Mouse (Mus musculus): Measurements from ENCODE around the gene Vmn1r233. TPM values are rescaled to one million over a fixed set of nuclear protein-coding genes. Genes with fewer than 3 reads are reported as not detected.

Gene Vmn1r233
- not detected in 2 replicates for polyA plus RNA-seq (2014; fragmentation: Nextera tagmentation; extraction: Ambion mirVana)

DNA sequence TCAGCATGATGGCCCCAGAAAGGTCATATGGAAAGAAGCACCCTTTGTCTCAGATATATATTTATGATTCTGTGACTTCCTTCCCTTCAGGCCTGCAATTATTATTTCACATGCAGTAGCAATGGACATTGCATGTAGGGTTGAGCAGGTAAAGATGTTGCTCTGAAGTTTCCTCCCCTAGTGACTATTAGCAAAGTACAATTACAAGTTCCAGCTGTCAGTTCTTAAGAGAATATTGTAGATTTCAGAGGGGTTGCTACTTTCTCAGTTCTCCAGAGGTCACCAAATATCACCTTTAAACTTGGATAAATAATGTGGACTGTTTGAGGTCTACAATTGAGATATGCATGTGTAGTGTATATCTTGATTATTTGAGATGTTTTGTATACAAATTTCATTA is at the start of gene Vmn1r233:
TSS of gene Vmn1r233 (minus strand) at position 101 of the 400 bp plus-strand sequence.
- Histone ChIP-seq H3K9me3 (ENCODE audit: control insufficient read depth, low read length) (no peaks in the 10 kb centered on the region), H3K9ac (no peak within 1 kb of the TSS), H3K27me3 (ENCODE audit: control insufficient read depth, insufficient read depth, low read length) (no peaks in the 10 kb centered on the region), H3K36me3 (replicated peaks; ENCODE audit: control insufficient read depth, insufficient read depth) (no peaks in the 10 kb centered on the region), H3K4me3 (replicated peaks; ENCODE audit: low read length) (no peak within 1 kb of the TSS), H3K4me2 (replicated peaks) (no peak within 1 kb of the TSS), H3K4me1 (replicated peaks; ENCODE audit: control insufficient read depth, insufficient read depth, low read length) (no peaks in the 10 kb centered on the region), H3K27ac (no peak within 1 kb of the TSS)
- DNase-seq (ENCODE audit: low spot score) (no peak), ATAC-seq (ENCODE audit: low FRiP score) (no peak)

DNA sequence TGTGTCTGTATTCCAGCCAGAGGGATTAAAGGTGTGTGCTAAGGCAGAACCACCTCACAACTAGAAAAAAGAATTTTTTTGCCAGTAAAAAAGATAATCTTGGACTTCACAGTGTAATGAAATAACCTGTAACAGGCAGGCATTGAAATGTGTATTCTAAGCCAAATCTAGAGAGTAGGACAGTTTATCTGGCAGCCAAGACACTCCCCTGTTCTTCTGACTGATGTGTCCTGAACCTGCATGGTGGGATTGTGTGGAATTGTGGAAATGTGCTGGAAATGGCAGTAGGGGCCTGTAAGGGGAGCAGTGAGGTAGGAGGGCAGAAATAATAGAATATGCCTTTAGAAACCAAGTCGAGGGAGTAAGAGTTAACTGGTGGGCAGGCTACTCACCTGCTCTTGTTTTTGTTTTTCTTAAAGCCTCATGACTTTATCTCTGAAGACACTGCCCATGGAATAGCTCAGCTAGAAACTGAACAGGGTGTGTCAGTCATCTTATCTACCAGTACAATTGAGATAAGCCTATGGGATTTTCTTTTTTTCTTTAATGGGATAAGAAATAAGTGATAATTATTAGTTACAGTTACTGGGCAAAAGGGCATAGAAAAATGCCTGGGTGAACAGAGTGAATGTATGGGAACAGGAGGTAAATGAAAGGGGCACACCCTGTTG is 22.3 kb upstream of the Vmn1r233 start:
- Histone ChIP-seq H3K9me3 (ENCODE audit: control insufficient read depth, low read length) (no peaks in the 10 kb centered on the region), H3K4me1 (replicated peaks; ENCODE audit: control insufficient read depth, insufficient read depth, low read length) (no peaks in the 10 kb centered on the region), H3K27me3 (ENCODE audit: control insufficient read depth, insufficient read depth, low read length) (no peaks in the 10 kb centered on the region), H3K36me3 (replicated peaks; ENCODE audit: control insufficient read depth, insufficient read depth) (peaks cover 70% of the 10 kb centered on the region), H3K9ac (no peak overlapping the region), H3K27ac (no peak overlapping the region), H3K4me3 (replicated peaks; ENCODE audit: low read length) (no peak overlapping the region), H3K4me2 (replicated peaks) (no peak overlapping the region)
- no peak for ATAC-seq (ENCODE audit: low FRiP score)
- WGBS, result 97% methylated on average over 1 of the region's 1 CpGs
- DNase-seq (ENCODE audit: low spot score), result no peak

DNA sequence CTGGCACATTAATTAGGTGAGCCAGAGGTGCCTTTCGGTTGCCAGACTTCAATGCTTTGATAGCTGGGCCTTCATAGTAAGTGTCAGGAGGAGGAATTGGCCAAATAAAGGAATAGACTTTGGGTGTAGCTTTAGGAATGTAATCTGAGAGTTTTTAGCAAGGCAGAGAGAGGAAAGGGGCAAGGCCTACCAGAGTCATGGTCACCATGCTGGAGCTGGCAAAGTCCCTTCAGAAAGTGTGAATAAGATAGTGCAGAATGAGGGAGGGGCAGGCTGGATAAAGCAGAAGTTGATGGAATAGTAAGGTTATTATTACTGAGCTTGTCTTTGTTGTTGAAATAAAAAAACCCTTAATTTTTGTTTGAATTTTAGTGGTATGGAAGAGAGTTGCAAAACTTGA is 13.5 kb upstream of the Vmn1r233 start:
- 23% methylated on average over 1 of the region's 1 CpGs for WGBS
- H3K4me1 ChIP-seq (replicated peaks; ENCODE audit: control insufficient read depth, insufficient read depth, low read length), result peaks cover 9% of the 10 kb centered on the region
- peak overlapping the region; percentile 76 for H3K4me3 ChIP-seq (replicated peaks; ENCODE audit: low read length)
- peak overlapping the region; percentile 84 for H3K4me2 ChIP-seq (replicated peaks)
- no peaks in the 10 kb centered on the region for H3K9me3 ChIP-seq (ENCODE audit: control insufficient read depth, low read length)
- ATAC-seq (ENCODE audit: low FRiP score) (no peak), DNase-seq (ENCODE audit: low spot score) (no peak)
- peak overlapping the region; percentile 90 for H3K27ac ChIP-seq
- no peaks in the 10 kb centered on the region for H3K27me3 ChIP-seq (ENCODE audit: control insufficient read depth, insufficient read depth, low read length)
- H3K9ac ChIP-seq, result peak overlapping the region; percentile 88
- H3K36me3 ChIP-seq (replicated peaks; ENCODE audit: control insufficient read depth, insufficient read depth), result peaks cover 25% of the 10 kb centered on the region

DNA sequence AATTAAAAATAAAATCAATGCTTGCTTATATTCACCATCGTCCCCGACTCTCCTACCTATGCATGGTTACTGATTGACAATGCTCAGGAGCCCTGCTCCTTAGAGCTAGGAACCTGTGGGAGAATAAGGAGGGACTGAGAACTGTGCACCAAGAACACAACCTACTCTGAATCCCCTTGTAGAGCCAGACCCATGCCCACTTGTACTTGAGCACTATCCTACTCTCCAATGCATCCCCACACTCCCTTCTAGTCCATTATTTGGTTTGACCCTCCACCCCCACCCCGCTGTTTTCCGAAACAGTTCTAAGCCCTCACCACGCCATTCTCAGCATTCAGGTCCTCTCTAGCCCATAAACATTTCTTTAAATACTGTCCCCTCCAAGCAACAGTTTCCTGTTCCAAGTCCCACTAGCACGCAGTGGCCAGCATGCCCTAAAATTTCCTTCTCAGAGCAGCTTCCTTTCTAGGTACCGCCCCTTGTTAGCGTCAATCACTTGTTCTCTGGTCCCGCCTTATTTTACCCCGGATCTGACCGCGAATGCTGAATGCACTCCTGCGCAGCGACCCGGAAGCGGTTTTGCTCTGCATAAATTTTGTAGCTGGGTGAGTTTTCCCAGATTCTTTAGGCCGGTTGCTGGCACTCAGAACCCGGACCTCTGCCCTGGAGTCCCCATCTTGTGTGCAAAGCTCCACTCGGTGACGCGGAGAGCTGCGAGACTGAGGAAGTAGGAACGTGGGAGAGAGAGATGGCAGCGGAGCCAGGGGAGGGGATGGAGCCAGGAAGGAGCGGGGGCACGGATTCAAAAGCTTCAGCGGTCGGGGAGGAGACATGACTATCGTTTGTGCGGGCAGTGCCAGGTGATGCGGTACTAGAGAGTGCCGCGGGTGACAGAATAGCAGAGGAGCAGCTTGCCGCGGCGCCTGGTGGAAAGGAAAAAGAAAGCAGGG is 12.4 kb upstream of the Vmn1r233 start, which contains the start of gene Zfp160:
TSS of gene Zfp160 (plus strand) at position 522 of the 950 bp plus-strand sequence.
- Histone ChIP-seq H3K36me3 (replicated peaks; ENCODE audit: control insufficient read depth, insufficient read depth) (peaks cover 20% of the 10 kb centered on the region), H3K9ac (peak within 1 kb of the TSS; percentile 88), H3K4me2 (replicated peaks) (peak within 1 kb of the TSS; percentile 84), H3K4me1 (replicated peaks; ENCODE audit: control insufficient read depth, insufficient read depth, low read length) (peaks cover 9% of the 10 kb centered on the region), H3K9me3 (ENCODE audit: control insufficient read depth, low read length) (no peaks in the 10 kb centered on the region), H3K27ac (peak within 1 kb of the TSS; percentile 90), H3K4me3 (replicated peaks; ENCODE audit: low read length) (peak within 1 kb of the TSS; percentile 76), H3K27me3 (ENCODE audit: control insufficient read depth, insufficient read depth, low read length) (no peaks in the 10 kb centered on the region)
- ATAC-seq (ENCODE audit: low FRiP score) (peak; percentile 98), DNase-seq (ENCODE audit: low spot score) (peak; percentile 93)
- 5% methylated on average over 36 of the region's 36 CpGs for WGBS

DNA sequence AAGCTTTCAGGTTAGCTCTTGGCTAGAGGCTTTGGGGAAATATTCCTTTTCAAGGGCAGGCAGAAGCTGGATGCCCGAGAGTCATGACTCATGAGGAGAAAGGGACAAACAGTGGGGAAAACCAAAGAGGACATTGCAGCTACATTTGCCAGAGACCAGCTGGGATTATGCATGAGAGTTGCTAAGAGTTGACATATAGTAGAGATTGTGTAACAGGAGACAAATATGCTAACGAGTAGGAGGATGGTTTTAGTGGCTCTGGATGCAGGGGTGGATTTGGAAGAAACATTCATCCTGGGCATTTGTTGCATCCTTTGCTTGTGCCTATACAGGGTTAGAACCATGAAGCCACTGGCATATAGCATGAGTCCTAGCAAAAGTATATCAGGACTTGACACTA is 2.5 kb downstream of the Vmn1r233 start:
- 71% methylated on average over 2 of the region's 2 CpGs for WGBS
- no peak overlapping the region for H3K9ac ChIP-seq
- H3K4me3 ChIP-seq (replicated peaks; ENCODE audit: low read length), result no peak overlapping the region
- DNase-seq (ENCODE audit: low spot score) (no peak), ATAC-seq (ENCODE audit: low FRiP score) (no peak)
- no peaks in the 10 kb centered on the region for H3K4me1 ChIP-seq (replicated peaks; ENCODE audit: control insufficient read depth, insufficient read depth, low read length)
- H3K9me3 ChIP-seq (ENCODE audit: control insufficient read depth, low read length), result no peaks in the 10 kb centered on the region
- H3K4me2 ChIP-seq (replicated peaks), result no peak overlapping the region
- H3K36me3 ChIP-seq (replicated peaks; ENCODE audit: control insufficient read depth, insufficient read depth), result no peaks in the 10 kb centered on the region
- no peak overlapping the region for H3K27ac ChIP-seq
- no peaks in the 10 kb centered on the region for H3K27me3 ChIP-seq (ENCODE audit: control insufficient read depth, insufficient read depth, low read length)

DNA sequence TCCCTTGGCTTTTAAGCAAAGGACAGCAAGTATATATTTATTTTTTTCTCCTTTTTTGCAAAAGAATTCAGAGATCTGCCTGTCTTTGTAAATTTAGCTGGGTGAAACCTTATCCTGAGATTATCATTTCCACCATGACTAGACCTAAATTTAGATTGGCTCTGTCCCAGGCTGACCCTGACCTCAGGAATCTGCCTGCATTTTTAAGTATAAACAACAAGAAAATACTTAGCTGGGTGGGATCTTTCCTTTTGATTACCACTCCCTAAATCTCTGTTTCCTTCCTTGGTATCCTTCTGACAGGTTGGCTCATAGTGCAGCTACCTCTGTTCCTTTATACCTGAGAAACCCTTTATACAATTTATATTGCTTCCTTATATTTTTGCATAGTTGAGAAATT is 29.6 kb downstream of the Vmn1r233 start:
- no peak overlapping the region for H3K4me2 ChIP-seq (replicated peaks)
- no peaks in the 10 kb centered on the region for H3K4me1 ChIP-seq (replicated peaks; ENCODE audit: control insufficient read depth, insufficient read depth, low read length)
- no peaks in the 10 kb centered on the region for H3K9me3 ChIP-seq (ENCODE audit: control insufficient read depth, low read length)
- H3K36me3 ChIP-seq (replicated peaks; ENCODE audit: control insufficient read depth, insufficient read depth), result peaks cover 92% of the 10 kb centered on the region
- H3K27ac ChIP-seq, result no peak overlapping the region
- no peak overlapping the region for H3K4me3 ChIP-seq (replicated peaks; ENCODE audit: low read length)
- no peak for ATAC-seq (ENCODE audit: low FRiP score)
- no peak for DNase-seq (ENCODE audit: low spot score)
- no peaks in the 10 kb centered on the region for H3K27me3 ChIP-seq (ENCODE audit: control insufficient read depth, insufficient read depth, low read length)
- H3K9ac ChIP-seq, result no peak overlapping the region

DNA sequence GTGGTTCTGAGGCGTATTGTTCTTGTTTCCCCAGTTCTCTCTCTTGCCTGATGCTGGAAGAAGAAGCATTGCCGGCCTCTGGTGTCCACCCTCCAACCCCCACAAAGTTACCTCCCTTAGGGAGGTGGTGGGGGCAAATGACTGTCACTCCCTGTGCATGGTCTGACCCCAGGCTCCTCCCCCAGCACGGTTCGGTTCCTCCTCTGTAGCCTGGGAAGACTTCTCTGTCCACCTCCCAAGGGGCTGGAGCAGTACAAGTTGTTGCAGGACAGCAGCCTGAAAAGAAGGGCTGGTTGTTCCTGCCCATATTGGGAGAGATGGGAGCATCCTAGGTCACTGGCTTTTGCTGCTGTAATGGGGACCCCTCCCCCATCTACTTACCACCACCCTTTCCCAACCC is 30.8 kb downstream of the Vmn1r233 start:
- H3K27me3 ChIP-seq (ENCODE audit: control insufficient read depth, insufficient read depth, low read length), result no peaks in the 10 kb centered on the region
- ATAC-seq (ENCODE audit: low FRiP score) (no peak), DNase-seq (ENCODE audit: low spot score) (no peak)
- no peak overlapping the region for H3K9ac ChIP-seq
- H3K9me3 ChIP-seq (ENCODE audit: control insufficient read depth, low read length), result no peaks in the 10 kb centered on the region
- WGBS, result 93% methylated on average over 4 of the region's 4 CpGs
- H3K4me3 ChIP-seq (replicated peaks; ENCODE audit: low read length), result no peak overlapping the region
- no peak overlapping the region for H3K27ac ChIP-seq
- peaks cover 99% of the 10 kb centered on the region for H3K36me3 ChIP-seq (replicated peaks; ENCODE audit: control insufficient read depth, insufficient read depth)
- H3K4me1 ChIP-seq (replicated peaks; ENCODE audit: control insufficient read depth, insufficient read depth, low read length), result no peaks in the 10 kb centered on the region
- H3K4me2 ChIP-seq (replicated peaks), result no peak overlapping the region

DNA sequence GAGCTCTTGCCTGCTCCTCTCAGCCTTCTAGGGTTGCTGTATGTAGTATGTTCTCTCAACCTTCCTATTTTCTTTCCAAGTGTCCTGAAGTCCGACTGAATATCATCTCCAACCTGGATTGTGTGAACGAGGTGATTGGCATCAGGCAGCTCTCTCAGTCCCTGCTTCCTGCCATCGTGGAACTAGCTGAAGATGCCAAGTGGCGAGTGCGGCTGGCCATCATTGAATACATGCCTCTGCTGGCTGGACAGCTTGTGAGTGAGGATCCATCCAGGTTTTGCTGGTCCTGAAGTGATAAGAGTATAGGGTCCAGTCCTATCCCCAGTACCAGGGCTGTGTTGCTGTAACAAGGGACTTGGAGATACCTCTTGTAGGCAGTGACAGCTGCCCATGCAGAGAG is 35.9 kb downstream of the Vmn1r233 start:
- H3K27ac ChIP-seq, result no peak overlapping the region
- H3K27me3 ChIP-seq (ENCODE audit: control insufficient read depth, insufficient read depth, low read length), result no peaks in the 10 kb centered on the region
- no peak for DNase-seq (ENCODE audit: low spot score)
- peaks cover 100% of the 10 kb centered on the region for H3K36me3 ChIP-seq (replicated peaks; ENCODE audit: control insufficient read depth, insufficient read depth)
- no peak overlapping the region for H3K9ac ChIP-seq
- no peaks in the 10 kb centered on the region for H3K9me3 ChIP-seq (ENCODE audit: control insufficient read depth, low read length)
- no peaks in the 10 kb centered on the region for H3K4me1 ChIP-seq (replicated peaks; ENCODE audit: control insufficient read depth, insufficient read depth, low read length)
- no peak overlapping the region for H3K4me3 ChIP-seq (replicated peaks; ENCODE audit: low read length)
- WGBS, result 98% methylated on average over 5 of the region's 5 CpGs
- no peak overlapping the region for H3K4me2 ChIP-seq (replicated peaks)
- ATAC-seq (ENCODE audit: low FRiP score), result no peak

DNA sequence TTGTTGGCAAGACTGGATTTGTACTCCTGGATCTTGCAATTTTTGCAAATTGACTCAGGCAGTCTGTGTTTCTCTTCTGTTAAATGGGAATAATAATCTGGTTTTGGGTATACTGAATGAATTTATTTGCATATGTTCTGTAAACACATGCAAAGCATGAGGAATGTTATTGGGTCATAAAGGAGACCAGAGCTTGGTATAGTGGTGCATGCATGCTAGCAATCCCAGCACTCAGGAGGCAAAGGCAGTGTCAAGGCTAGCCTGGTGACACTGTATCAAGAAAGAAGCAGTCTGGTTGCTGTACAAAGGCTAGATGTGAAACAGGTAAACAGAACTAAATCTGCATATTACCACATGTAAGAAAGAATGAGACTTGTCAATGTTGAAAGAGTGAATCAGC is 49.6 kb downstream of the Vmn1r233 start:
- peak overlapping the region; percentile 82 for H3K9ac ChIP-seq
- H3K27me3 ChIP-seq (ENCODE audit: control insufficient read depth, insufficient read depth, low read length), result no peaks in the 10 kb centered on the region
- peak overlapping the region; percentile 57 for H3K4me3 ChIP-seq (replicated peaks; ENCODE audit: low read length)
- peaks cover 38% of the 10 kb centered on the region for H3K4me1 ChIP-seq (replicated peaks; ENCODE audit: control insufficient read depth, insufficient read depth, low read length)
- no peaks in the 10 kb centered on the region for H3K9me3 ChIP-seq (ENCODE audit: control insufficient read depth, low read length)
- H3K27ac ChIP-seq, result peak overlapping the region; percentile 98; the same call in 1 of the 2 replicates
- DNase-seq (ENCODE audit: low spot score) (no peak), ATAC-seq (ENCODE audit: low FRiP score) (no peak)
- peaks cover 8% of the 10 kb centered on the region for H3K36me3 ChIP-seq (replicated peaks; ENCODE audit: control insufficient read depth, insufficient read depth)
- H3K4me2 ChIP-seq (replicated peaks), result peak overlapping the region; percentile 72

All from hindbrain, embryonic 14.5 days (tissue).